Mouse (Mus musculus): ENCODE measurements around the gene Sart3. TPM values are rescaled to one million over a fixed set of nuclear protein-coding genes. Genes with fewer than 3 reads are reported as not detected.
A peak's percentile ranks its signal among the peaks of the same experiment; 100 is the strongest.

The Sart3 gene
- total RNA-seq (2014; rRNA removed) = 34.7 and 45.6 TPM in 2 replicates
- polyA plus RNA-seq (2015; fragmentation: Nextera tagmentation; extraction: Ambion mirVana) = 24.8 and 26.4 TPM in 2 replicates

DNA sequence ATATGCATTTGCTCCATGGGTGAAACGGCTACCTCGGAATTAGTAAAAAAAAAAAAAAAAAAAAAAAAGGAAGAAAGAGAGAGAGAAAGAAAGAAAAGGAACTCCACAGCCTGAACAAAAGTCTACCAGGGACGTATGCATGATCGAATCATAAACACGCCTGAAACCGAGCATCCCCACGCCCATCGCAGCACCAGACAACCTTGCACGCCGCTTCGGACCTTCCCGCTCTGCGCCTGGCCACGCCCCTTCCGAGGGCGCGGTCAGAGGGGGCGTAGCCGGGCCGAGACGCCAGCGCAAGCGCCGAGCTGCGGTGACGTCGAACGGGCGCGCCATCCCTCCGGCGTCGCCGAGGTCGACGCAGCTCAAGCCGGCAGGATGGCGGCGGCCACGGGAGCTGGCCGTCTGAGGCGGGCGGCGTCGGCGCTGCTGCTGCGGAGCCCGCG lies at the start of gene Sart3, which contains the start of gene Iscu:
Gene Sart3, minus strand, starts transcription at position 61 of the 446 bp plus-strand sequence.
Gene Iscu, plus strand, starts transcription at position 299 of the 446 bp plus-strand sequence.
- H3K36me3 ChIP-seq (ENCODE audit: insufficient read depth, low read length) = peaks cover 24% of the 10 kb centered on the region
- ATAC-seq (peak; percentile 86), DNase-seq (ENCODE audit: low spot score) (peak; percentile 98)
- no peaks in the 10 kb centered on the region for H3K9me3 ChIP-seq (ENCODE audit: low read length)
- H3K27ac ChIP-seq = peak within 1 kb of the TSS; percentile 95
- peak within 1 kb of the TSS; percentile 85 for H3K9ac ChIP-seq (replicated peaks; ENCODE audit: low read length)
- H3K4me3 ChIP-seq (ENCODE audit: low read length) = peak within 1 kb of the TSS; percentile 80
- TF ChIP-seq CTCF (IDR thresholded peaks at IDR 0.05; ENCODE audit: low read depth) = no peak
- under 1% methylated on average over 49 of the region's 49 CpGs for WGBS
- H3K27me3 ChIP-seq (ENCODE audit: insufficient read depth, low read length) = no peaks in the 10 kb centered on the region
- H3K4me1 ChIP-seq (ENCODE audit: insufficient read depth, low read length) = peaks cover 12% of the 10 kb centered on the region
- peak within 1 kb of the TSS; percentile 94 for H3K4me2 ChIP-seq (ENCODE audit: low read depth, low read length)

DNA sequence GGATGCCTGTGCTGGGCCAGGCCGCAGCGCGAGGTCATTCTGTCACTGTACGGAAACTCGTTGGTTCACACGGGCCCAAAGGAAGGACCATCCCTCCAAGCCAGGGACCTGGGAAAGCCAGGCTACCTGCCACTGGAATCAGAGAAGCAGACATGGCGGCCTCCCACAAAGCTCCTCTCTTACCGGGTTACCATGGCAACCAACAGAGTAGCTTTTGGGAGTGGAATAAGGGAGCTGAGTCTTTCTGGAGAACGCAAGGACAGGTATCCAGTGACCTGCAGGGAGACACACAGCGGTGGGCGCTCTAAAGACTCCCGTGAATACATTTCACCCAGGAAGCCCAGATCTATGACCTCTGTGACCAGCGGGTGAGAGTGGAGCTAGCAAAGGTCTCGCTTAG lies 46.3 kb upstream of the Sart3 start:
- Histone ChIP-seq H3K4me3 (ENCODE audit: low read length) (no peak overlapping the region), H3K9ac (replicated peaks; ENCODE audit: low read length) (no peak overlapping the region), H3K4me1 (ENCODE audit: insufficient read depth, low read length) (no peaks in the 10 kb centered on the region), H3K36me3 (ENCODE audit: insufficient read depth, low read length) (no peaks in the 10 kb centered on the region), H3K4me2 (ENCODE audit: low read depth, low read length) (no peak overlapping the region), H3K27me3 (ENCODE audit: insufficient read depth, low read length) (no peaks in the 10 kb centered on the region), H3K27ac (peak overlapping the region; percentile 27; the same call in 1 of the 2 replicates), H3K9me3 (ENCODE audit: low read length) (no peaks in the 10 kb centered on the region)
- peak; percentile 70 for DNase-seq (ENCODE audit: low spot score)
- 0 out of 2 replicates have a peak, but pooled peaks have one; percentile 35 for ATAC-seq
- WGBS = 60% methylated on average over 14 of the region's 14 CpGs
- no peak for TF ChIP-seq CTCF (IDR thresholded peaks at IDR 0.05; ENCODE audit: low read depth)

DNA sequence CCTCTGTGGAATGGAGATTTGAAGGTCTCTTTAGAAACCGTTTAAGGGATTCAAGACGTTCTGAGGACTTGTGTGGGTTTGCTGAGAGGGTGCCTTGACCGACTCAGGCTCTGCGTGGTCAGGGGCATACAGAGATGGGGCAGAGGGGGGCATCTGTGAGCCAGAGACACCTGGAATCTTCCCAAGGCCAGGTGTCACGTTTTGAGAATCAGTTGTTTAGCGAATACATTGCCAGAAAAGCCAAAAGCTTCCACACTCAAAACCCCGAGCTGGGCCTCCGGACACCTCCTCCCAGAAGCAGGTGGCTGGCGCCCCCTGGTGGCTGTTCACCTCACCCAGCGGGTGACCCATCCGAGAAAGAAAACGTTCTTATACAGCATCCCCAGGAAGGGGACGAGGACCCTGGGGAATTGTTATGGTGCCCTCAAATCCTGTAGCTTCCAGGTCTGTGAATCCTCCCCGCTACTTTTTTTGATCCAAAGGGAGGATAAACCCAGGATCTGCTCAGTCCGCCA lies 43.4 kb upstream of the Sart3 start:
- Histone ChIP-seq H3K27me3 (ENCODE audit: insufficient read depth, low read length) (no peaks in the 10 kb centered on the region), H3K4me1 (ENCODE audit: insufficient read depth, low read length) (no peaks in the 10 kb centered on the region), H3K36me3 (ENCODE audit: insufficient read depth, low read length) (no peaks in the 10 kb centered on the region), H3K9me3 (ENCODE audit: low read length) (0 out of 2 replicates have a peak, but pooled peaks cover 3% of the 10 kb centered on the region), H3K4me3 (ENCODE audit: low read length) (no peak overlapping the region), H3K27ac (no peak overlapping the region), H3K4me2 (ENCODE audit: low read depth, low read length) (no peak overlapping the region), H3K9ac (replicated peaks; ENCODE audit: low read length) (no peak overlapping the region)
- WGBS = 13% methylated on average over 15 of the region's 15 CpGs
- ATAC-seq (peak; percentile 66), DNase-seq (ENCODE audit: low spot score) (peak; percentile 83)
- TF ChIP-seq CTCF (IDR thresholded peaks at IDR 0.05; ENCODE audit: low read depth) = peak; percentile 83

DNA sequence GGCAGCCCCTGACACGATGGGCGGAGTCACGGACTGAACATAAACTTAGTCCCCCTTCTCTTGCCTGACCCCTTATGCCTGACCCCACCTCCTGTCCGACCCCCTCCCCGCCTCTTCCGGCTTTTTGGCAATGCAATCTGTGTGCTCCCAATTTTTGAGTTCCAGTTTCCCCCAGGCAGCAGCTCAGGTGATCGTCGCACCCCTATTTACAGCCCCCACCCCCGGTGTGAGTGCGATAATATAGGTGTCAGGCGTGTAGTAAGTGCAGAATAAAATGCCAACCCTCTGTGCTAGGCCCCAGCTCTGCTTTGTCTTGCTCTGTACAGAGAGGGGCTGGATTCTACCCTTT lies 42.7 kb upstream of the Sart3 start:
- no peaks in the 10 kb centered on the region for H3K36me3 ChIP-seq (ENCODE audit: insufficient read depth, low read length)
- 50% methylated on average over 11 of the region's 11 CpGs for WGBS
- DNase-seq (ENCODE audit: low spot score) = no peak
- 0 out of 2 replicates have a peak, but pooled peaks cover 3% of the 10 kb centered on the region for H3K9me3 ChIP-seq (ENCODE audit: low read length)
- no peak for TF ChIP-seq CTCF (IDR thresholded peaks at IDR 0.05; ENCODE audit: low read depth)
- H3K27ac ChIP-seq = no peak overlapping the region
- no peak overlapping the region for H3K4me3 ChIP-seq (ENCODE audit: low read length)
- no peak overlapping the region for H3K4me2 ChIP-seq (ENCODE audit: low read depth, low read length)
- no peak overlapping the region for H3K9ac ChIP-seq (replicated peaks; ENCODE audit: low read length)
- H3K27me3 ChIP-seq (ENCODE audit: insufficient read depth, low read length) = no peaks in the 10 kb centered on the region
- H3K4me1 ChIP-seq (ENCODE audit: insufficient read depth, low read length) = no peaks in the 10 kb centered on the region
- ATAC-seq = no peak

DNA sequence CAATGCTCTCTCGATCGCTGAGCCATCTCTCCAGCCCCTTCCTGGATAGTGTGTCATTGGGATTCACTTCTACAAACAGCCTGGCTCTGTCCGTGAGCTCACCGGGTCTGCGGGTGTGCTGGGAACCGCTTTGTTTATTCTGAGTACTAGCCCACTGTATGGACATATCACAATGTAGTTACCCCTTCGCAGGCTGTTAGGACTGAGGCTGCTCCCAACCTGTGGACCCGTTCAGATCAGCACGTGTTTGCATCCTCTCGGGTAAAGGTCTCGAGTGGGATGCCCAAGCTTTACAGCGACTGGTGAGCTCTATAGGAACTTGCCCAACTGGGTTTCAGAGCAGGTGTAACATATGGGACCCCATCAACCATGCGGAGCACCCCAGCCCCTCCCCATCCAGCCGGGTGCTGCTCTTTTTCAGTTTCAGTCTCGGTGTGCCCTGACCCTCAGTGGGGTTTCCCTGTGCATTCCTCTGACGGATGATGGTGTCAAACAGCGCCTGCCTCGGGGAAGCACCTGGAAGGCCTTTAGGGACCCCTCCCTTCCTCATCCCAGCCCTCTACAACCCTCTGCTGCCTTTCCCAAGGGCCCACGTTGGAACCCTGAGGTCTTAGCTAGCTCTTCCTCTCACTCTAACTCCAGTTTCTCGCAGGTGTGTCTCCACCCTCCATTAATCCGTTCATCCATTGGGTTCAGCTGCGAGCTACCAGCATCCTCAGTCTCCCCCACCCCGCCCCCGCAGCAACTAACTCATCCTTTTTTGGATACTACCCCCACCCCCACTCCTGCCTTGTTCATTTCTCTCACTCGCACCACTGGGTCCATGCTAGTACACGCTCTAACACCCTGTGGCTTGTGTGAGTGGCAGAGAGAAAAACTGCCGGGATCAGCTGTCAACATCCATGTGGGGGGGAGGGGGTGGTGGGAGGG lies 42.1 kb upstream of the Sart3 start:
- 33% methylated on average over 27 of the region's 27 CpGs for WGBS
- H3K9me3 ChIP-seq (ENCODE audit: low read length) = 0 out of 2 replicates have a peak, but pooled peaks cover 3% of the 10 kb centered on the region
- H3K36me3 ChIP-seq (ENCODE audit: insufficient read depth, low read length) = no peaks in the 10 kb centered on the region
- TF ChIP-seq CTCF (IDR thresholded peaks at IDR 0.05; ENCODE audit: low read depth) = no peak
- H3K9ac ChIP-seq (replicated peaks; ENCODE audit: low read length) = no peak overlapping the region
- no peak overlapping the region for H3K4me2 ChIP-seq (ENCODE audit: low read depth, low read length)
- DNase-seq (ENCODE audit: low spot score) = no peak
- H3K27me3 ChIP-seq (ENCODE audit: insufficient read depth, low read length) = no peaks in the 10 kb centered on the region
- ATAC-seq = no peak
- H3K27ac ChIP-seq = no peak overlapping the region
- no peak overlapping the region for H3K4me3 ChIP-seq (ENCODE audit: low read length)
- no peaks in the 10 kb centered on the region for H3K4me1 ChIP-seq (ENCODE audit: insufficient read depth, low read length)

DNA sequence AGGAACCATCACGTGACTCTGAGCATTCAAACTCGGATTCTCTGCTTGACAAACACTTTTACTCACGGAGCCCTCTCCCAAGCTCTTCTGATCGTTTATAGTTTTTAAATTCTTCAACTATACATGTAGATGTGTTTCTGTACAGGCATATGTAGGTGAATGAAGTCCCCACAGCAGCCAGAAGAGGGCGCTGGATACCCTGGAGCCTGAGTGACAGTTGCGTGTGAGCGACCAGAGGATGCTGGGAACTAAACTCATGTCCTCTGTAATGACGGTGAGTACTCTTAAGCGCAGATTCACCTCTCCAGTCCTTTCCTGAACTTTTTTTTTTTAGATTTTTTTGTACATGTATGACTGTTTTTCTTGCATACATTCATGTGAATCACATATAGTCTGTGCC lies 41.3 kb upstream of the Sart3 start:
- Histone ChIP-seq H3K27me3 (ENCODE audit: insufficient read depth, low read length) (no peaks in the 10 kb centered on the region), H3K36me3 (ENCODE audit: insufficient read depth, low read length) (no peaks in the 10 kb centered on the region), H3K4me1 (ENCODE audit: insufficient read depth, low read length) (no peaks in the 10 kb centered on the region), H3K27ac (no peak overlapping the region), H3K9me3 (ENCODE audit: low read length) (0 out of 2 replicates have a peak, but pooled peaks cover 3% of the 10 kb centered on the region), H3K9ac (replicated peaks; ENCODE audit: low read length) (no peak overlapping the region), H3K4me3 (ENCODE audit: low read length) (no peak overlapping the region), H3K4me2 (ENCODE audit: low read depth, low read length) (no peak overlapping the region)
- no peak; the same call in 1 of the 2 replicates for TF ChIP-seq CTCF (IDR thresholded peaks at IDR 0.05; ENCODE audit: low read depth)
- 25% methylated on average over 9 of the region's 9 CpGs for WGBS
- DNase-seq (ENCODE audit: low spot score) (no peak), ATAC-seq (no peak)

All from hindbrain, postnatal 0 days (tissue).